Mouse (Mus musculus): ENCODE measurements around the gene Fam71f1.
"Not testable (repeated sequence)": the region's sequence is repeated elsewhere in the genome, so short reads cannot be mapped to it uniquely, and the experiment has no call there.

The Fam71f1 gene

DNA sequence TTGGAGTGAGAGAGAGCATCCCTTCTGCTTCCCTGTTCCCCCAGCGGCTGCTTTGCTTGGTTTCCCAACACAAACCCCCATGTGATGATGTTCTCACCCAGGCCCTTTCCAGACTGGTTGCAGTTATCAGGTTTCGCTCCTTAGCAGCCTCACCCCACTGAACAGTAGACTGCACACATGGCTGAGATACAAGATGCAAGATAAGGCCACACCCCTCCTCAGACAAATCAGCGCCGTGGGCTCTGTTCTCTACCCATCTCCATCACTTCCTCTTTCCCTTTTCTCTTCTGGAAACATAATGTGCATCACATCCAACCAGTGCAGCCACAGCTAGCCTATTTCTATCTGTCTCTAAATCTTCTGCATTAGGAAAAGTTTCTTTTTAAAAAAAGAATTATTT lies 10.6 kb downstream of the Fam71f1 start:
- DNase-seq = no peak

DNA sequence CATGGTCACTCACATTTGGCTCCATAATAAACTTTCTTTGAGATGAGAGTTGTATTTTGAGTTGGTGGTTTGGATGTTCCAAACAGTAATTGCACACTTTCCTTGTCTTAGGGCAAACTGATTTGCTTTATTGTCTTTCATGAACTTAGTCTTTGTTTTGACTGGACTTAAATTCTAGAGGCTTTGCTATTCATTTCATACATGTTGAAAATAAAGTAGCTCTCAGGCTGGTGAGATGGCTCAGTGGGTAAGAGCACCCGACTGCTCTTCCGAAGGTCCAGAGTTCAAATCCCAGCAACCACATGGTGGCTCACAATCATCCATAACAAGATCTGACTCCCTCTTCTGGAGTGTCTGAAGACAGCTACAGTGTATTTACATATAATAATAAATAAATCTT lies 27.6 kb downstream of the Fam71f1 start:
- not testable (repeated sequence) for DNase-seq

DNA sequence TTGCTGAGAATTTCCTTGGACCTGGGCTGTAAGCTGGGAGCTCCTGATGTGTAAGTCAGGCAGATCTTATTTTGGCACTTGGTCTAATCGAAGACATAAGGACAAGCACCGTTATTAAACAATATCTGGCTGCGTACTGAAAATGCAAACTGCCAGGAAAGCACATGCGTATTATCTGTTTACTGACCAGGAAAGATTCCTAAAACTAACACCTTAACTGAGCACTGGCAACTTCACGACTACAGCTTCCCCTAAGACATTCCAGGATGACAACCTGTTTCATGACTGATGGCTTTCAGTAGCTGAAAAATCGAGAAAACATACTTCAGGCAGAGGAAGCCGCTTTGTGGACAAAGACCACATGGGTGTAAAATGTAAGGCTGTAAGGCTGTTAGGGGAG lies 28.2 kb downstream of the Fam71f1 start:
- no peak for DNase-seq

GRCm38 (mm10) chr6:29347665-29348370 lies 28.9 kb downstream of the Fam71f1 start, which contains the start of gene Calu:
Gene Calu (plus strand): TSS chr6:29348069.
- DNase-seq = peak; percentile 100

- no peak for DNase-seq
Observed at GRCm38 (mm10) chr6:29348371-29348724, 29.4 kb downstream of the Fam71f1 start.

- DNase-seq = no peak
Observed at GRCm38 (mm10) chr6:29351613-29352012, 32.7 kb downstream of the Fam71f1 start.

DNA sequence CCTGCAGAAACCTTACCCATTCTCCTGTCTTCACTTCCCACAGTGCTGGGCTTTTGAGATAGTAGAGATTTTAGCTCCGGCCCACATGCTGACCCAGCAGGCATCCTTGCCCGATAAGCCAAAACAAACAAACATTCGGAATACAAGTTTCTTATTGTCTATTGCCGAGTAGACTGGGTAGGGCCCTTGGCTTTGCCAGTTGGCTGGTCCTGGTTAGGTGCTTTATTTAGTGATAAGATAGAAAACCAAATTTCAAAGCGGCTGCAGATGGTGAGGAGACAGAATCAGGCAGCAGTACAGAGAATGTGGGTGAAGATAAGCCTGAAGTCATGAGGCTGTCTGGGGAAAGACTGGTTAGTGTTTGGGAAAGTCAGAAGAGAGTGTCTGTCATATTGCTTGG lies 33.9 kb downstream of the Fam71f1 start:
- no peak for DNase-seq

- no peak for DNase-seq
Observed at GRCm38 (mm10) chr6:29359386-29359785, 40.4 kb downstream of the Fam71f1 start.

- DNase-seq = no peak
Observed at GRCm38 (mm10) chr6:29360211-29360610, 41.3 kb downstream of the Fam71f1 start.

- no peak for DNase-seq
Observed at GRCm38 (mm10) chr6:29362246-29363128, 43.5 kb downstream of the Fam71f1 start.

GRCm38 (mm10) chr6:29363129-29363515 lies 44.2 kb downstream of the Fam71f1 start:
- DNase-seq = no peak

GRCm38 (mm10) chr6:29365277-29365676 lies 46.3 kb downstream of the Fam71f1 start:
- DNase-seq = no peak

- DNase-seq = no peak
Observed at GRCm38 (mm10) chr6:29377386-29377785, 58.4 kb downstream of the Fam71f1 start.

GRCm38 (mm10) chr6:29378678-29379077 lies 59.7 kb downstream of the Fam71f1 start:
- no peak for DNase-seq

- no peak for DNase-seq
Observed at GRCm38 (mm10) chr6:29379954-29380353, 61.0 kb downstream of the Fam71f1 start.

DNA sequence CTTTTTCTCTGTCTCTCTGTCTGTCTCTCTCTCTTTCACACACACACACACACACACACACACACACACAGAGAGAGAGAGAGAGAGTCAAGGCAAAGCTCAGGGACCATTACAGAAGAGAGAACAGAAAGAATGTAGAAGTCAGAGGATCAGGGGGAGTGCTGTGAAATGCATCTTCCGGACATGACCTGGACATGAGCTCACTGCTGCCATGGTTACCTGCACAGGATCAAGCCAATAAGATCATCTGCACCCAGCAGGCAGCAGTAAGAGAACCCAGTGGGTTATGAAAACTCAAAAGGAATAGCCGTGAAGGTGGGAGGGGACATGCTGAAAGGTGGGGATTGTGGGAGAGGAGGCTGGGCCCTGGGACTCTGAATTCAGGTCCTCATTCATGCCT lies 63.5 kb downstream of the Fam71f1 start:
- DNase-seq = no peak
